In the genomic region with DNA sequence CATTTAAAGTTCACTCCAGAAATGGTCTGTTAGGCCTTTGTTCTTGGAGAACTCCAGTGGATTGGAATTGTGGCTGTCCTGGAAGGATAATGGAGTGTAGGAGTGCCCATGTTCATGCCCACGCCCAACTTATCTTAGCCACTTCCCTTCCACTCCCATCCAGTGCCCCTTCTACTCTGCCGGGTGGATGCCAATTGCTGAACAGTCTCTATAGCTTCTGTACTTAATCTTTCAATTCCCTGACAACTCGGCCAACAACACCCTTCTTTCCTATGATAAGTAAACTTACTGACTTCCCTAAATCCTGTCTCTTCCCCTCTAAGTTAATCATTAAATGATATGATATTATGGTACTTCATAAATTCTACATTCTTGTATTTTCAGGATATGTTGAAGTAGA, we compare ENCODE assay signal across 30 mouse cellular contexts.
DNase-seq lines count a peak whose midpoint lies in the region; ATAC-seq and TF ChIP-seq lines count a peak whose summit lies in the region.
"Had no signal": no experiment of that assay in that cellular context is flagged by ENCODE, and none has a peak within 500 bp of the region (broad histone marks: within the 10 kb centered on the region; RNA-seq: fewer than 3 reads in every experiment).

No protein-coding gene starts in this region.

- ATAC-seq in intestine, embryonic 15.5 days, result peak; percentile 45
- ATAC-seq: forebrain, embryonic 15.5 days; hindbrain, postnatal 0 days; inflammation-experienced regulatory T-cells, adult 6 months had no signal

- H3K27me3 ChIP-seq in MEL (ENCODE audit: control insufficient read depth in 1 of 2, insufficient read depth in 2 of 2, low read length in 2 of 2), result no peaks in the 10 kb centered on the region
- no peaks in the 10 kb centered on the region for H3K27me3 ChIP-seq in intestine, embryonic 15.5 days (replicated peaks)
- H3K27me3 ChIP-seq in small intestine, adult 2 months (ENCODE audit: control insufficient read depth, insufficient read depth, low read length), result no peaks in the 10 kb centered on the region
- H3K27me3 ChIP-seq: CH12.LX; embryonic facial prominence, embryonic 13.5 days; forebrain, embryonic 12.5 days; forebrain, embryonic 15.5 days; heart, embryonic 15.5 days had no signal

- DNase-seq in MEL (ENCODE audit: low read depth, low spot score), result peak; percentile 74
- DNase-seq in lung, postnatal 10 days, result no peak
- DNase-seq in T-cell, adult 2 months (ENCODE audit: low spot score), result no peak
- no peak for DNase-seq in kidney, adult 8-10 months
- DNase-seq: adrenal gland, postnatal 14 days; B cell, adult 2 months; cerebellum, adult 11 months; cerebellum, adult 2 months; cerebellum, postnatal 10 days; cerebellum, postnatal 36 days; embryo, embryonic 11 days; gastrocnemius, postnatal 10 days; gastrocnemius, postnatal 36 days; heart, postnatal 10 days; heart, postnatal 4 days; kidney, adult 18-20 months had no signal

- peaks cover 13 to 25% of the 10 kb centered on the region in 2 experiments for H3K4me1 ChIP-seq in MEL (ENCODE audit: control insufficient read depth in 1 of 2, insufficient read depth in 2 of 2, low read length in 2 of 2)
- H3K4me1 ChIP-seq in intestine, embryonic 15.5 days (replicated peaks), result no peaks in the 10 kb centered on the region
- H3K4me1 ChIP-seq in small intestine, adult 2 months (ENCODE audit: control insufficient read depth, insufficient read depth, insufficient read length, low read length), result peaks cover 24% of the 10 kb centered on the region
- H3K4me1 ChIP-seq: embryonic facial prominence, embryonic 10.5 days; embryonic facial prominence, embryonic 13.5 days; forebrain, embryonic 12.5 days; forebrain, embryonic 15.5 days; heart, embryonic 15.5 days had no signal

- no peaks in the 10 kb centered on the region for H3K9me3 ChIP-seq in MEL (replicated peaks; ENCODE audit: insufficient read depth, low read length)
- H3K9me3 ChIP-seq in intestine, embryonic 15.5 days, result no peaks in the 10 kb centered on the region
- H3K9me3 ChIP-seq: embryonic facial prominence, embryonic 10.5 days; embryonic facial prominence, embryonic 13.5 days; forebrain, embryonic 12.5 days; forebrain, embryonic 15.5 days; heart, embryonic 15.5 days had no signal

- no peaks in the 10 kb centered on the region for H3K79me2 ChIP-seq in MEL (ENCODE audit: control insufficient read depth, insufficient read depth, low read length, poor library complexity)

- H3K9ac ChIP-seq in MEL (ENCODE audit: control insufficient read depth, low read depth, low read length, poor library complexity, severe bottlenecking), result no peak overlapping the region
- no peak overlapping the region for H3K9ac ChIP-seq in intestine, embryonic 15.5 days
- H3K9ac ChIP-seq: embryonic facial prominence, embryonic 13.5 days; forebrain, embryonic 12.5 days; forebrain, embryonic 15.5 days; heart, embryonic 15.5 days; hindbrain, embryonic 14.5 days had no signal

- WGBS in intestine, embryonic 15.5 days, result 54% methylated on average over 3 of the region's 3 CpGs
- 37% methylated on average over 3 of the region's 3 CpGs for WGBS in small intestine, adult 2 months

- peak overlapping the region; percentile 58; the same call in 1 of the 2 replicates for H3K27ac ChIP-seq in MEL (ENCODE audit: control insufficient read depth, low read depth, low read length)
- peak overlapping the region; percentile 36; the same call in 1 of the 2 replicates for H3K27ac ChIP-seq in intestine, embryonic 15.5 days
- peak overlapping the region; percentile 79 for H3K27ac ChIP-seq in small intestine, adult 2 months (ENCODE audit: insufficient read depth, low read depth, low read length)
- H3K27ac ChIP-seq: embryonic facial prominence, embryonic 10.5 days; embryonic facial prominence, embryonic 13.5 days; forebrain, embryonic 12.5 days; forebrain, embryonic 15.5 days; heart, embryonic 15.5 days; hindbrain, embryonic 14.5 days; hindbrain, postnatal 0 days had no signal

- TF ChIP-seq CTCF in MEL (IDR thresholded peaks at IDR 0.05 in 2 of 3, conservative IDR thresholded peaks at IDR 0.05 in 1 of 3; ENCODE audit: control insufficient read depth in 1 of 3, insufficient read depth in 1 of 3, low read depth in 2 of 3, low read length in 3 of 3, poor library complexity in 1 of 3, severe bottlenecking in 1 of 3), result no peak
- no peak for TF ChIP-seq CTCF in small intestine, adult 2 months (IDR thresholded peaks at IDR 0.05; ENCODE audit: extremely low read depth, insufficient read length, insufficient replicate concordance, low read depth, low read length)

- TF ChIP-seq POLR2A in MEL (IDR thresholded peaks at IDR 0.05; ENCODE audit: control insufficient read depth in 1 of 2, insufficient read depth in 1 of 2, low read depth in 1 of 2, low read length in 2 of 2, poor library complexity in 1 of 2), result no peak
- TF ChIP-seq POLR2A in small intestine, adult 2 months (IDR thresholded peaks at IDR 0.05; ENCODE audit: low read depth, low read length), result no peak

- TF ChIP-seq RAD21 in MEL (IDR thresholded peaks at IDR 0.05; ENCODE audit: low read depth, low read length), result no peak

- H3K4me2 ChIP-seq in intestine, embryonic 15.5 days (replicated peaks), result no peak overlapping the region
- H3K4me2 ChIP-seq: embryonic facial prominence, embryonic 13.5 days; forebrain, embryonic 12.5 days; forebrain, embryonic 15.5 days; heart, embryonic 11.5 days; heart, embryonic 15.5 days; hindbrain, embryonic 14.5 days had no signal

- peak; percentile 76 to 78 for TF ChIP-seq EP300 in MEL (IDR thresholded peaks at IDR 0.05; ENCODE audit: low read depth in 1 of 2, low read length in 2 of 2)

- peaks cover 0 to 43% of the 10 kb centered on the region in 2 experiments; a peak in 2 of 4 replicates for H3K36me3 ChIP-seq in MEL (ENCODE audit: control insufficient read depth in 1 of 2, insufficient read depth in 2 of 2, low read length in 2 of 2)
- no peaks in the 10 kb centered on the region for H3K36me3 ChIP-seq in intestine, embryonic 15.5 days
- no peaks in the 10 kb centered on the region for H3K36me3 ChIP-seq in small intestine, adult 2 months (ENCODE audit: control insufficient read depth, insufficient read depth, low read length)
- H3K36me3 ChIP-seq: embryonic facial prominence, embryonic 10.5 days; embryonic facial prominence, embryonic 13.5 days; forebrain, embryonic 12.5 days; forebrain, embryonic 15.5 days; G1E; heart, embryonic 15.5 days had no signal

- H3K4me3 ChIP-seq in MEL (ENCODE audit: control insufficient read depth in 1 of 2, insufficient read depth in 1 of 2, low read depth in 2 of 2, low read length in 2 of 2), result no peak overlapping the region
- H3K4me3 ChIP-seq in intestine, embryonic 15.5 days (replicated peaks), result no peak overlapping the region
- H3K4me3 ChIP-seq in small intestine, adult 2 months (ENCODE audit: low read depth, low read length), result no peak overlapping the region
- H3K4me3 ChIP-seq: embryonic facial prominence, embryonic 10.5 days; embryonic facial prominence, embryonic 13.5 days; erythroblast, embryonic 14.5 days; forebrain, embryonic 12.5 days; forebrain, embryonic 15.5 days; heart, embryonic 15.5 days had no signal

TF ChIP-seq in MEL, 35 proteins besides CTCF, POLR2A, EP300 and RAD21 (continues in another document):
- no peak for TF ChIP-seq TBP (IDR thresholded peaks at IDR 0.05; ENCODE audit: low read depth, low read length)
- 0 out of 2 replicates have a peak, but pooled peaks have one; percentile 4 for TF ChIP-seq SMC3 (IDR thresholded peaks at IDR 0.05; ENCODE audit: low read depth, low read length)
- no peak for TF ChIP-seq CHD1 (IDR thresholded peaks at IDR 0.05; ENCODE audit: low read depth, low read length)
- no peak for TF ChIP-seq MAX (IDR thresholded peaks at IDR 0.05; ENCODE audit: low read length)
- no peak for TF ChIP-seq MYB (IDR thresholded peaks at IDR 0.05; ENCODE audit: low read depth, low read length)
- no peak for TF ChIP-seq KAT2A (conservative IDR thresholded peaks at IDR 0.05; ENCODE audit: low read depth, low read length)
- no peak for TF ChIP-seq ZMIZ1 (IDR thresholded peaks at IDR 0.05; ENCODE audit: low read depth, low read length)
- no peak for TF ChIP-seq MEF2A (IDR thresholded peaks at IDR 0.05; ENCODE audit: extremely low read depth, insufficient replicate concordance, low read depth, low read length, poor library complexity, severe bottlenecking)
- no peak for TF ChIP-seq POLR2AphosphoS2 (IDR thresholded peaks at IDR 0.05; ENCODE audit: low read length)
- no peak for TF ChIP-seq ZNF384 (IDR thresholded peaks at IDR 0.05; ENCODE audit: low read depth, low read length)
- no peak for TF ChIP-seq MYC (IDR thresholded peaks at IDR 0.05; ENCODE audit: low read depth, low read length)
- TF ChIP-seq JUND (IDR thresholded peaks at IDR 0.05; ENCODE audit: low read depth, low read length), result no peak
- TF ChIP-seq MAZ (IDR thresholded peaks at IDR 0.05; ENCODE audit: low read depth, low read length), result no peak
- no peak for TF ChIP-seq NRF1 (IDR thresholded peaks at IDR 0.05; ENCODE audit: insufficient read depth, low read depth, low read length, poor library complexity, severe bottlenecking)
- TF ChIP-seq SIN3A (IDR thresholded peaks at IDR 0.05; ENCODE audit: low read length), result peak; percentile 42; the same call in 1 of the 2 replicates
- TF ChIP-seq UBTF (IDR thresholded peaks at IDR 0.05; ENCODE audit: borderline replicate concordance, insufficient read depth, low read depth, low read length), result no peak
- no peak for TF ChIP-seq CHD2 (IDR thresholded peaks at IDR 0.05; ENCODE audit: low read length)
- TF ChIP-seq USF2 (IDR thresholded peaks at IDR 0.05; ENCODE audit: borderline replicate concordance in 1 of 2, insufficient read depth in 1 of 2, low read depth in 1 of 2, low read length in 2 of 2), result no peak
- TF ChIP-seq BHLHE40 (IDR thresholded peaks at IDR 0.05; ENCODE audit: borderline replicate concordance, low read depth, low read length), result no peak
- peak; percentile 21; the same call in 1 of the 2 replicates for TF ChIP-seq ELF1 (IDR thresholded peaks at IDR 0.05; ENCODE audit: low read depth, low read length)
- TF ChIP-seq ETS1 (IDR thresholded peaks at IDR 0.05; ENCODE audit: low read depth, low read length), result peak; percentile 52; the same call in 1 of the 2 replicates
- TF ChIP-seq GATA1 (IDR thresholded peaks at IDR 0.05; ENCODE audit: low read depth, low read length), result no peak; the same call in 1 of the 2 replicates
- TF ChIP-seq GABPA (IDR thresholded peaks at IDR 0.05; ENCODE audit: low read depth, low read length), result no peak
- no peak for TF ChIP-seq E2F4 (IDR thresholded peaks at IDR 0.05; ENCODE audit: borderline replicate concordance, low read depth, low read length)
- no peak for TF ChIP-seq POLR2AphosphoS5 (IDR thresholded peaks at IDR 0.05; ENCODE audit: borderline replicate concordance, low read depth, low read length)
- peak; percentile 51; the same call in 1 of the 2 replicates for TF ChIP-seq RCOR1 (IDR thresholded peaks at IDR 0.05; ENCODE audit: low read depth, low read length)
- no peak for TF ChIP-seq ZC3H11A (IDR thresholded peaks at IDR 0.05; ENCODE audit: low read depth, low read length)
- TF ChIP-seq NELFE (IDR thresholded peaks at IDR 0.05; ENCODE audit: low read depth, low read length), result no peak
